Comparison of ENCODE assay signal across 14 mouse cellular contexts in the genomic region with DNA sequence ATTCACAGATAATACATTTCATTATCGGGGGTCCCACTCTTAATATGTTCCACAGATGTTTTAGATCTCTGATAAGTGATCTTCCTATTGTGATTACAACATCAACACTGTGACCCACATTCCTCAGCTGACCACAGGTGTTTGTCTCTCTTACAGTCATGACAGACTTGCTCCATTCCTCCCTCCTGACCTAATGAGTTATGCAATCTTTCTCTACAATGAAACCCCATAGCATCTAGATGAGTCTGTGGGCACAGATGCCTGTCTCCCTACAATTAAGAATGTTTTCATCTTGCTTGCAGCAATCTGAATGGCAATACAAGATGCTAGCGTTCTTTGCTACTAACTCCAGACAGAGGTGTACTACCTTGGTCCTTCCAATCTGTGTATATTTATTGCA. TPM values are rescaled to one million over a fixed set of nuclear protein-coding genes. Genes with fewer than 3 reads are reported as not detected.
"Had no signal": no experiment of that assay in that cellular context is flagged by ENCODE, and none has a peak within 500 bp of the region (broad histone marks: within the 10 kb centered on the region; RNA-seq: fewer than 3 reads in every experiment).

No protein-coding gene starts in this region.

- ATAC-seq: intestine, embryonic 16.5 days; liver, embryonic 12.5 days; midbrain, embryonic 13.5 days had no signal

- DNase-seq: kidney, adult 8-10 months; kidney, postnatal 4 days; lung, postnatal 14 days; right cerebral cortex, adult 18-20 months; right cerebral cortex, postnatal 25 days; thymus, adult 18-20 months; thymus, postnatal 14 days had no signal

RNA-seq across cellular contexts. Expression of a gene that starts 26.9 kb away (rescaled TPM):
- total RNA-seq: layer of hippocampus, adult 2 months; layer of hippocampus, postnatal 10 days; left cerebral cortex, postnatal 10 days; midbrain, postnatal 0 days had no signal
